Mouse (Mus musculus): ENCODE results near the gene Klhl40.

Gene Klhl40

GRCm38 (mm10) chr9:121777484-121778065 is at the start of gene Klhl40:
Klhl40 (plus strand) TSS chr9:121777607.
- no peak for DNase-seq (ENCODE audit: low read depth, low spot score)

- no peak for DNase-seq (ENCODE audit: low read depth, low spot score)
These were observed 36.9 kb upstream of the Klhl40 start for GRCm38 (mm10) chr9:121740490-121740889.

- no peak for DNase-seq (ENCODE audit: low read depth, low spot score)
These were observed 36.2 kb upstream of the Klhl40 start for GRCm38 (mm10) chr9:121741168-121741567.

GRCm38 (mm10) chr9:121744051-121744450 is 33.4 kb upstream of the Klhl40 start:
- no peak for DNase-seq (ENCODE audit: low read depth, low spot score)

- no peak for DNase-seq (ENCODE audit: low read depth, low spot score)
These were observed 24.6 kb upstream of the Klhl40 start for GRCm38 (mm10) chr9:121752774-121753173.

- DNase-seq (ENCODE audit: low read depth, low spot score), result no peak
These were observed 22.8 kb upstream of the Klhl40 start for GRCm38 (mm10) chr9:121754624-121755023.

- DNase-seq (ENCODE audit: low read depth, low spot score), result no peak
These were observed 20.6 kb upstream of the Klhl40 start for GRCm38 (mm10) chr9:121756785-121757184.

- DNase-seq (ENCODE audit: low read depth, low spot score), result no peak
These were observed 20.0 kb upstream of the Klhl40 start for GRCm38 (mm10) chr9:121757432-121757831.

GRCm38 (mm10) chr9:121757835-121758814 is 19.3 kb upstream of the Klhl40 start:
- no peak for DNase-seq (ENCODE audit: low read depth, low spot score)

GRCm38 (mm10) chr9:121759091-121760081 is 18.0 kb upstream of the Klhl40 start, which contains the start of gene Zfp651:
Zfp651 (plus strand) TSS chr9:121759330.
- DNase-seq (ENCODE audit: low read depth, low spot score), result peak; percentile 61

- peak; percentile 35 for DNase-seq (ENCODE audit: low read depth, low spot score)
These were observed 16.9 kb upstream of the Klhl40 start for GRCm38 (mm10) chr9:121760271-121761090.

GRCm38 (mm10) chr9:121761091-121761665 is 16.2 kb upstream of the Klhl40 start:
- no peak for DNase-seq (ENCODE audit: low read depth, low spot score)

- no peak for DNase-seq (ENCODE audit: low read depth, low spot score)
These were observed 15.6 kb upstream of the Klhl40 start for GRCm38 (mm10) chr9:121761787-121762186.

- DNase-seq (ENCODE audit: low read depth, low spot score), result no peak
These were observed 15.2 kb upstream of the Klhl40 start for GRCm38 (mm10) chr9:121762248-121762647.

GRCm38 (mm10) chr9:121762761-121763160 is 14.6 kb upstream of the Klhl40 start:
- no peak for DNase-seq (ENCODE audit: low read depth, low spot score)

GRCm38 (mm10) chr9:121763716-121764115 is 13.7 kb upstream of the Klhl40 start:
- DNase-seq (ENCODE audit: low read depth, low spot score), result no peak

GRCm38 (mm10) chr9:121765166-121765855 is 12.1 kb upstream of the Klhl40 start:
- no peak for DNase-seq (ENCODE audit: low read depth, low spot score)

GRCm38 (mm10) chr9:121772412-121772811 is 5.0 kb upstream of the Klhl40 start:
- DNase-seq (ENCODE audit: low read depth, low spot score), result no peak

- DNase-seq (ENCODE audit: low read depth, low spot score), result no peak
These were observed 1.5 kb upstream of the Klhl40 start for GRCm38 (mm10) chr9:121775951-121776350.

- DNase-seq (ENCODE audit: low read depth, low spot score), result no peak
These were observed 896 bp upstream of the Klhl40 start for GRCm38 (mm10) chr9:121776511-121776910.
